ENCODE assay signal across 12 mouse cellular contexts in the genomic region with DNA sequence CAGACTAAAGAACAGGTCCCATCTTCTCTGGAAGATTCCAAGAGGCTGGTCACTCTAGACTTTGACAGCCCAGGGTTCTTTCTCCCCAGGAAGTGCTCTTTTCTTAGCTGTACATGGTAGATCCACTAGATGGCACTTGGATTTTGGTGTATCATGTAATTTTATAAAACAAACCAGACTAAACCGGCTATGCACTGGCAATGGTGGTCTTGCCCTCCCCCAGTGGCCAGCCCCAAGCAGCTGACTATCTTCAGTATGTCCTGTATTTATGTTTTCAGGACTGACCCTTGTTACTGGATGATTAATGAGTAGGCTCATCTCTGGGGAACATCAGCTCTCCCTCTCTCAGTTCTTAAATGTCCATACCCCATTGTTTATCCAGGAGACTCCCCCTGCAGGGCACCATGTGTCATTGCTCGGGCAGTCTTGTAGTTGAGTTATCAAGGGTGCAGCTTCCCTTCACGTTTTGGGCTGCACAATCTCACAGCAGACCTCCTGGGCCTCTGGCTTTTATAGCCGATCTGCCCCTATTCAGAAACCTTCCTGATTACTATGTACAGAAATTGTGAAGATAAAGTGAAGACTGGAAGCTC. TPM values are rescaled to one million over a fixed set of nuclear protein-coding genes. Genes with fewer than 3 reads are reported as not detected.
DNase-seq lines count a peak whose midpoint lies in the region; ATAC-seq and TF ChIP-seq lines count a peak whose summit lies in the region.
"Had no signal": no experiment of that assay in that cellular context is flagged by ENCODE, and none has a peak within 500 bp of the region (broad histone marks: within the 10 kb centered on the region; RNA-seq: fewer than 3 reads in every experiment).

No protein-coding gene starts in this region.

- DNase-seq in kidney, postnatal 10 days: no peak
- peak; percentile 69 for DNase-seq in A20 (ENCODE audit: low read depth, low spot score)
- no peak for DNase-seq in ES-E14 (ENCODE audit: low read depth, low spot score)
- no peak for DNase-seq in c-Kit-positive CD71-positive TER-119-positive erythroid progenitor cells, embryonic 14.5 days (ENCODE audit: low spot score)
- DNase-seq in urinary bladder, postnatal 10 days (ENCODE audit: low spot score): no peak
- DNase-seq in cerebellum, adult 18-20 months: no peak
- DNase-seq: cerebellum, adult 11 months; gastrocnemius, postnatal 36 days; layer of hippocampus, adult 9-11 months; liver, embryonic 13.5 days had no signal

- H3K4me3 ChIP-seq in kidney, embryonic 15.5 days (replicated peaks): no peak overlapping the region
- peak overlapping the region in 1 of 2 experiments; percentile 26; a peak in 1 of 4 replicates for H3K4me3 ChIP-seq in ES-E14 (ENCODE audit: insufficient read depth in 1 of 2, low read depth in 1 of 2, low read length in 2 of 2, poor library complexity in 1 of 2, severe bottlenecking in 1 of 2)
- H3K4me3 ChIP-seq: liver, embryonic 13.5 days had no signal

- no peak overlapping the region for H3K27ac ChIP-seq in kidney, embryonic 15.5 days
- no peak overlapping the region for H3K27ac ChIP-seq in ES-E14 (ENCODE audit: insufficient read depth, low read depth, low read length, poor library complexity, severe bottlenecking)
- H3K27ac ChIP-seq: liver, embryonic 13.5 days had no signal

- in situ Hi-C loops in ES-E14 (cut with MboI; ENCODE audit: low sequenced_read_pairs in 2 of 2, unreplicated experiment in 2 of 2): no loop called here

- no peaks in the 10 kb centered on the region for H3K27me3 ChIP-seq in kidney, embryonic 15.5 days
- H3K27me3 ChIP-seq: liver, embryonic 13.5 days had no signal

- no peaks in the 10 kb centered on the region for H3K36me3 ChIP-seq in kidney, embryonic 15.5 days
- H3K36me3 ChIP-seq in ES-E14 (ENCODE audit: control insufficient read depth, insufficient read depth, low read length, poor library complexity, severe bottlenecking): no peaks in the 10 kb centered on the region
- H3K36me3 ChIP-seq: liver, embryonic 13.5 days had no signal

- H3K4me1 ChIP-seq in kidney, embryonic 15.5 days: no peaks in the 10 kb centered on the region
- no peaks in the 10 kb centered on the region for H3K4me1 ChIP-seq in ES-E14 (ENCODE audit: control insufficient read depth in 2 of 2, insufficient read depth in 2 of 2, low read length in 2 of 2, poor library complexity in 1 of 2)
- H3K4me1 ChIP-seq: liver, embryonic 13.5 days had no signal

- 53% methylated on average over 4 of the region's 4 CpGs for WGBS in kidney, embryonic 15.5 days

- H3K9ac ChIP-seq in kidney, embryonic 15.5 days: no peak overlapping the region
- H3K9ac ChIP-seq in ES-E14 (ENCODE audit: insufficient read depth, low read depth, low read length, poor library complexity, severe bottlenecking): no peak overlapping the region
- H3K9ac ChIP-seq: liver, embryonic 13.5 days had no signal

- peak; percentile 49 for ATAC-seq in kidney, embryonic 15.5 days (replicated peaks; ENCODE audit: low FRiP score)
- ATAC-seq in megakaryocyte, adult 5-6 weeks (ENCODE audit: poor library complexity, severe bottlenecking): peak; percentile 67

- no peak overlapping the region for H3K4me2 ChIP-seq in kidney, embryonic 15.5 days
- H3K4me2 ChIP-seq: liver, embryonic 13.5 days had no signal

- no peaks in the 10 kb centered on the region for H3K9me3 ChIP-seq in kidney, embryonic 15.5 days (replicated peaks)
- peaks cover 2% of the 10 kb centered on the region; the same call in 1 of the 2 replicates for H3K9me3 ChIP-seq in ES-E14 (ENCODE audit: control insufficient read depth, insufficient read depth, low read depth, low read length)
- H3K9me3 ChIP-seq: liver, embryonic 13.5 days had no signal

TF ChIP-seq in ES-E14, 5 proteins besides CTCF, POLR2A, EP300 and RAD21:
- peak; percentile 70 for TF ChIP-seq ZNF384 (IDR thresholded peaks at IDR 0.05; ENCODE audit: low read depth, low read length)
- no peak for TF ChIP-seq MAFK (IDR thresholded peaks at IDR 0.05; ENCODE audit: insufficient read depth, low read depth, low read length)

RNA-seq across cellular contexts. Expression of a gene that starts 19.8 kb away (rescaled TPM):
- 1.5 and 1.9 TPM in 2 replicates for polyA plus RNA-seq in kidney, embryonic 15.5 days (2015; fragmentation: Nextera tagmentation; extraction: Ambion mirVana)
- total RNA-seq in ES-E14 (2012; rRNA removed): 0.45 and 0.58 TPM in 2 replicates
- 2.7 and 3.6 TPM in 2 replicates for total RNA-seq in megakaryocyte, adult 5-6 weeks (2015)
- total RNA-seq in megakaryocyte, adult 5-6 weeks (2017): 1.7 and 2.4 TPM in 2 replicates

RNA-seq across cellular contexts. Expression of a gene that starts 41.1 kb away (rescaled TPM):
- 7.3 TPM in 2 replicates for polyA plus RNA-seq in kidney, embryonic 15.5 days (2015; fragmentation: Nextera tagmentation; extraction: Ambion mirVana)
- 2.9 and 3.5 TPM in 2 replicates for total RNA-seq in ES-E14 (2012; rRNA removed)
- total RNA-seq in megakaryocyte, adult 5-6 weeks (2015): 6.5 and 7.5 TPM in 2 replicates
- 5.0 and 5.4 TPM in 2 replicates for total RNA-seq in megakaryocyte, adult 5-6 weeks (2017)
